Mouse (Mus musculus) layer of hippocampus, postnatal 14 days (tissue): ENCODE data around the gene Nptn. TPM values are rescaled to one million over a fixed set of nuclear protein-coding genes. Genes with fewer than 3 reads are reported as not detected.
"Not testable (repeated sequence)": the region's sequence is repeated elsewhere in the genome, so short reads cannot be mapped to it uniquely, and the experiment has no call there.

Experiments used
- DNase-seq, 2 experiments: peaks; one replicate each; pipeline ENCODE4 v3.0.0; 2021 to 2022; ENCODE audit warnings: low spot score in 2 of 2, mixed read lengths in 1 of 2
- total RNA-seq, 2 experiments: library from RNA; stranded (reverse); gene quantifications; 2 replicates each; pipeline ENCODE4 v1.2.3; 2021

Gene Nptn
- total RNA-seq, 2 experiments from 2014 or later, result 800 to 831 TPM

DNA sequence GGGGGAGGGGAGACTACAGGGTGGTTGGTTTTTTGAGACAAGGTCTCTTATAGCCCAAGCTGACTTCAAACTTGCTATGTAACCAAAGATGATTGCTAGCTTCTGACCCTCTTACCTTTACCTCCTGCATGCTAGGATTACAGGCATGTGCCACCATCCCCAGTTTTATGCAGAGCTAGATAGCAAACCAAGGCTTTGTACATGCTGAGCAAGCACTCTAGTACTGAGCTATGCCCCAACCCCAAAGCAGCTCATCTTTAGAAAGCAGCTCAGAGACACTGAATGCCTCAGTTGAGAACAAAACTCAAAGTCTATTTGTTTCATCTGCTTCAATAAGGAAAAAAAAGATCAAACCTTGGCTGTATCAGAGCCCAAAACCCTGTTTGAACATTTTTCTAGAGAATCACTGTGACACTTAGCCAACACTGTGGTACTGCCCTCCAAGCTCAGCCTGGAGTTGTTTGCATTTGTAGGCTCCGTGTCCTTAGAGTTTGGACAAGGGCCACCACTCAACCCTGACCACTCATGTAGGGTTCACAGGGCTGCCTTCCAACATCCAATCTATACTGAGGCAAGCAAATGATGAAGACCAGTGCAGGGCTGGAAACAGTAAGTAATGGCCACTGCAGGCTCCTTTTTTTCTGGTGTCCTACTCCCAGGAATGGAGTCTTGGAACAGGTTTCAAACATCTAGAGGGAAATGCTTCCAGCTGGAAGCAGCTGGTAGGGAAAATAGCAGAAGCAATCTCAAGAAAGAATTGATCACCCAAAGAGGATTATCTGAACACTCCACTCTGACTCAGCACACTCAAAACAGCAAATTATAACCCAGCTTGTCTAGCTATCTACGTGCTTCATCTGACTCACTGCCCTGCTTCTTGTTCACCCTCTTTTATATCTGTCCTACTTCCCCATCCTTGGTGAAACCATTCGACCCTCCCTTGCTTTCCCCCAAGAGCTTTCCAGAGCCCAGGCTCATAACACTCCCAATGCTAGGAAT lies 24.3 kb upstream of the Nptn start:
- DNase-seq, result no peak

DNA sequence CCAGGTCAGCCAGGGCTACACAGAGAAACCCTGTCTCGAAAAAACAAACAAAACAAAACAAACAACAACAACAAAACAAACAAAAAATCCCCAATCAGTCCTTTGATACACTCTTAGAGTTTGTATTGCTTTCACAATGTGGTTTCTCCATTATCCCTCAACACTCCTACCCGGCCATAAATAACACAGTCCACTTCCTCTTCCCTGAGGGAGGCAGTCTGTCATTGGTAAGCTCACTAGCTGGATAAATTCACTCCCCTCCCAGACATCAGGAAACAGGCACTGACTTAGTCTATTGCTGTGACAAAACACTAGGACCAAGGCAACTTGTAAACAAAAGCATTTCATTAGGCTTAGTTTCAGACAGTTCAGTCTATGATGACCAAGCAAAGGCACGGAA lies 21.8 kb upstream of the Nptn start:
- no peak for DNase-seq

GRCm38 (mm10) chr9:58565945-58566344 lies 16.1 kb upstream of the Nptn start:
- not testable (repeated sequence) for DNase-seq

DNA sequence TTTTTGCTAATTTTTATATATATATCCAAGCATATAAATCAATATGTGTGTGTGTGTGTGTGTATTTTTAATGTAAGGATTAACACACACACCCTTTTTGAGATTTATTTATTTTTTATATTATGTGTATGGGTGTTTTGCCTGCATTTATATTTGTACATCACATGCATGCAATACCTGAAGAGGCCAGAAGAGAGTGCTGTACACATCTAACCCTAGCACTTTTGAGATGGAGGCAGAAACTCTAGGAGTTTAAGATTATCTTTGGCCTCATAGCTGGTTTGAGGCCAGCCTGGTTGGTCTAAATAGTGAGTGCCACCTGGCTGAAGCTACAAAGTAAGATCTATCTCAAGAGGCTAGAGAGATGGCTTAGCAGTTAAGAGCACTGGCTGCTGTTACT lies 14.4 kb upstream of the Nptn start:
- DNase-seq, result no peak

- DNase-seq, result no peak
These were observed 11.0 kb upstream of the Nptn start for GRCm38 (mm10) chr9:58571001-58571400.

GRCm38 (mm10) chr9:58578669-58579068 lies 3.4 kb upstream of the Nptn start:
- peak; percentile 74 to 89 for DNase-seq

- not testable (repeated sequence) for DNase-seq
These were observed 1.4 kb upstream of the Nptn start for GRCm38 (mm10) chr9:58580453-58581195.

GRCm38 (mm10) chr9:58581283-58581930 lies 633 bp upstream of the Nptn start:
- no peak for DNase-seq

DNA sequence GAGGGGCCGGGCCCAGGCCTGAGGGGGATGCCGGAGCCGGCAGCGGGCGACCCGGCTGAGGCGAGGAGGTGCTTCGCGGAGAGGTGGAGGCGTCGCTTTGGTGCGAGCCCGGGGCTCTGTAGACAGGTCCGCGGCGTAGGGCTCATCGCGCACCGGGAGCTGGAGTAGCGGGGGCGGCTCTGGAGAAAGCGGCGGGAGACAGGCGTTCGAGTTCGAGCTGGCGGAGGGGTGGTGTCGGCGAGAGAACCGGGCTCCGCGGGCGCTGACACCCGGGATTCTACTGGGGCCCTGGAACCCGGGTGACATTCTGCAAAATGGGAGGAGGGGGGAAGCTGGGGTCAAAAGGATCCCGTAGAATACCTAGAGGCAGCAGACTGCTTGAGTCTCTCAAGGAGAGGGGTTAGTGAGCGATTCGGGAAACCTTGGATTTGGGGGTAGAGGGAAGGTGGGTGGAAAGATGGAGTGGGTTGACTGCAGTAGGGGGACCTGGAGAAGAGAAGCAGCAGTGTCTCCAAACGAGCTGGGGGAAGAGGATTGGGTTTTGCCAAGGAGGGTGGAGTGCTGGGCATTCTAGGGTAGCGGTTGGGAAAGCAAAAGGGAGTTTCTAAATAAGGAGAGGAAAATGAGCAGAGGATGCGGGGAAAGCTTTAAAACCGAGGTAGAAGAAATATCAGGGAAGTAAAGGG lies 684 bp downstream of the Nptn start:
- DNase-seq, result peak in 1 of 2 experiments; percentile 51

DNA sequence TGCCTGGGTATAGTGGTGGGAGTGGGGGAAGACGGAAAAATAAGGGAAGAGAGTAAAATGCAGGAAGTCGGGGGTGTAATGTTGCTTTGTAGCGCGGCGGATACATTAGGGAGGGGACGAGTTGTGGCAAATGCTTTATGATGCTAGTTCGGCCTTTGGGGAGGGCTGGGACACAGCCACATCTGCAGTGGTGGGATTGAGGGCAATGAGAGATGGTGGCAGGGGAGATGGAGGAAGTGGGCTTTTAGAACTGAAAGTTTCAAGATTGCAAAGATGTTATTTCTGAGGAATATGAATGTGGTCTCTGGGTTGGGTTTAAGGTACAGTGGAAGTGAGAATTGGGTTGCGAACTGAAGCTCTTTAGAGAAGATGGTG lies 1.2 kb downstream of the Nptn start:
- peak in 1 of 2 experiments; percentile 18 for DNase-seq

DNA sequence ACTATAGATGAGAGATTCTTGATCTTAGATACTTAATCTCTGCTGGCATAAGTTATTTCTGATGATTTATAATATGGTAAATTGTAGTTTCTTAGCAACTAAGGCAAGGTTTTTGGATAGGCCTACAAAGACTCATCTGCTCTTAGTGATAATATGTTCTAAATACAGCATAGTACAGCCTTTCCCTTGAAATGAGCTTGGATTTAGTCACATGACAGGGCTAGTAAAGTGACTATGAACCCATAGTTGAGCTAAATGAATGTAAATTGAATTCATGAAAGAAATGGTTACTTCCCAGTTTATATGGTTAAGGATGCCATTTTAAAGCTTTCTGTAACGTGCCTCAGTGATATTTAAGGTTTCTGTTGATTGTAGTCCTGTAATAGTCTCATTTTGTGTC lies 2.3 kb downstream of the Nptn start:
- DNase-seq, result no peak

- no peak for DNase-seq
These were observed 6.6 kb downstream of the Nptn start for GRCm38 (mm10) chr9:58588657-58589056.

DNA sequence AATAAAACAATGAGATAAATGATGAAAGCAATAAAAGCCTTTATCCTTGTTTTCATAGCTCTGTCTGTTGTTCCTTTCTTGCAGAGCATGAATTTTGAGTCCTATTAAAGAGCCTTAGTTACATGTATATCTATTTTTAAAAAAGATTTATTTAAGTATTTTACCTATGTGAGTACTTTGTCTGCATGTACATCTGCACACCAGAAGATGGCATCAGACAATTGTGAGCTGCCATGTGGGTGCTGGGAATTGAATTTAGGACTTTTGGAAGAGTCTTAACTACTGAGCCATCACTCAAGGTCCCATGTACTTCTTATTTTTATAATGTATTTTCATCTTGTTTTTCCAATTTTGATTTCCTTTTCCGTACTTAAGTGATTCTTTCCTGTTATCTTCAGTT lies 13.3 kb downstream of the Nptn start:
- DNase-seq, result no peak

GRCm38 (mm10) chr9:58613790-58614189 lies 31.8 kb downstream of the Nptn start:
- DNase-seq, result peak; percentile 4 to 29

- no peak for DNase-seq
These were observed 33.3 kb downstream of the Nptn start for GRCm38 (mm10) chr9:58615064-58615938.

DNA sequence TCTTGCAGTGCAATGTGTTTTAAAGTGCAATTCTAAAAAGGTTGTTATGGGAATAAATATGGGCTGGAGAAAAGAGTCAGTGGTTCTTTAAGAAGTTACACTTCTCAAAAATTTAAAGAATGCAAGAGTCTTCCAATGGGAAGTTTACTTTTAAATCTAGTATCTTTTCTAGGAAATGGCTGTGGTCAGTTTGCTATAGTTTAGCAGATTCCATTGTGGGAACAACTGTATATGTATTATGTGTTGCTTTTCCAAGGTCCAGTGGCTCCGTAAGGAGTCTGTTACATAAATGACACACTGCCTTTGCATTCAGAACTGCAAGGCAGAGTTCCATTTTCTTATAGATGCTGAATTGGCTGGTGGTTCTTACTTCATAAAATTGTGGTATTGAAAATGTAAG lies 41.0 kb downstream of the Nptn start:
- no peak for DNase-seq

GRCm38 (mm10) chr9:58627197-58627596 lies 45.2 kb downstream of the Nptn start:
- no peak for DNase-seq

DNA sequence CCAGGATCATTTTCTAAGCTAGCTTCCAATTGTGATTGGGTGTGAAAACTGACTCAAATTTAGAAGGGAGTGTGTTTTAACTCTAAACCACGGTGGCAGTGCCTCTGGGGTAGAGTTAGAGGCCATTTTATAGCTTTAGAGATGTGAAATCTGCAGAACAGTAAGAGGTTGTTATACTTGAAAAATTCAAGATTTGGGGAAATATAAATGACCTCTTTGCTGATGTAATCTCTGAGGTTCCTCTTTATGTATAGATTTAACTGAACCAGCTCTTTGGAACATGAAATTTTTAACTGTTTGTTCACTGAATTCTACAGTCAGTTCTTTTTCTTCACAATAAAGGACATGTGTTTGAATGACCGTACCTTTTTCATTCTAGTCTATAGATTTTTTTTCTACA lies 48.4 kb downstream of the Nptn start:
- DNase-seq, result no peak

DNA sequence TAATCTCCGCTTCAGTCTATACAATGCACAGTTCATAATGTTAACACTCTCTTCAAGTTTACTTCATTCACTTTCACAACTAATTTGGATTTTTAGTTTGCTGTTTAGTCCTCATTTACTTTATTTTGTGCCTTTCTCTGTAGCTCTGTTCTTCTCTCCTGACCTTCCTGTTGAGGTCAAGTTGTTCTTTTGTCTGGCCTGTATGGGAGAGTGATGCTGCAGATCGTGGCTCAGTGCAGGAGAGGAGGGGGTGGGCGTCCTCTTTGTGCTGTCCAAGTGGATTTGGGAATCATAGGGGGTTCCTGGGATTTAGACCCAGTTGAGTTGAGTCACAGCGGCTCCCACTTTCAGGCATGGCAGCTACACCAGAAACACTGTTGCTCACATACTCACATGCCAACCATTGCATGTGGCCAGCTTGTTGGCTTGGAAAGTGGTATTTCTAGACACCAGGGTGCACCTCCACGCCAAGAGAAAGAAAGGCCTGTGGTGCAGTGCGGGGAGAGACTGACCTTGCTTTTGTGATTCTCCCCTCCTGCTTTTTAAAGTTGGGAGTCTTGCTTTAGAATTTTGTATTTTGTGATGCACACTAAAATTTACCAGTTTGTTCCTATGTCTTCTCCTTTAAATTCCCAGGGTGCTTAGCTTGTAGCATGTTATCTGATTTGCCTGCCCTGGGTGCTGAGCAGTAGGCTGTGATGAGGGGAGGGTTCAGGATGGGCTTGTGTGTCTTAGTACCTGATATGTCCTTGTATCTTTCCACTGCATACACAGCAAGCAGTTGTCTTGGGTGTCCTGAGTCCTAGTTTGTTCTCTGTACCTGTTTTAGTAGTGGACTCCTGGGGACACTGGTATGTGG lies 66.6 kb downstream of the Nptn start:
- DNase-seq, result no peak
